In genomic region chr10:52252240-52252639, GRCm38 (mm10) we compare ENCODE assay signal across 35 mouse cellular contexts. TPM values are rescaled to one million over a fixed set of nuclear protein-coding genes. Genes with fewer than 3 reads are reported as not detected.
DNase-seq lines count a peak whose midpoint lies in the region; ATAC-seq and TF ChIP-seq lines count a peak whose summit lies in the region.
"Had no signal": no experiment of that assay in that cellular context is flagged by ENCODE, and none has a peak within 500 bp of the region (broad histone marks: within the 10 kb centered on the region; RNA-seq: fewer than 3 reads in every experiment).

No protein-coding gene starts in this region.

- WGBS in heart, adult 2 months = 65% methylated on average over 1 of the region's 1 CpGs

- peaks cover 2% of the 10 kb centered on the region for H3K4me1 ChIP-seq in heart, adult 2 months (ENCODE audit: control insufficient read depth, insufficient read depth, low read length)
- H3K4me1 ChIP-seq in ES-E14 (ENCODE audit: control insufficient read depth in 2 of 2, insufficient read depth in 2 of 2, low read length in 2 of 2, poor library complexity in 1 of 2) = peaks cover 0 to 9% of the 10 kb centered on the region in 2 experiments; a peak in 3 of 4 replicates
- H3K4me1 ChIP-seq: embryonic facial prominence, embryonic 10.5 days; embryonic facial prominence, embryonic 13.5 days; forebrain, embryonic 12.5 days; hindbrain, embryonic 12.5 days; hindbrain, embryonic 15.5 days; intestine, embryonic 15.5 days; kidney, embryonic 15.5 days had no signal

- no peak overlapping the region for H3K9ac ChIP-seq in heart, adult 2 months (ENCODE audit: low read depth, low read length)
- H3K9ac ChIP-seq in ES-E14 (ENCODE audit: insufficient read depth, low read depth, low read length, poor library complexity, severe bottlenecking) = peak overlapping the region; percentile 17; the same call in 1 of the 2 replicates
- H3K9ac ChIP-seq: embryonic facial prominence, embryonic 13.5 days; forebrain, embryonic 12.5 days; forebrain, embryonic 15.5 days; hindbrain, embryonic 12.5 days; hindbrain, embryonic 15.5 days; intestine, embryonic 15.5 days; kidney, embryonic 15.5 days had no signal

- DNase-seq in gastrocnemius, adult 2 months = no peak
- DNase-seq in gastrocnemius, postnatal 14 days = no peak
- peak in 1 of 2 experiments; percentile 7 for DNase-seq in heart, adult 2 months
- DNase-seq in heart, postnatal 25 days (ENCODE audit: low spot score) = no peak
- DNase-seq in ES-E14 (ENCODE audit: low read depth, low spot score) = no peak
- DNase-seq: adrenal gland, adult 8-10 months; adrenal gland, postnatal 25 days; B cell, adult 2 months; cerebellum, adult 11-12 months; cerebellum, adult 8-10 months; cerebellum, postnatal 10 days; cerebellum, postnatal 36 days; embryo, embryonic 11 days; gastrocnemius, postnatal 36 days; kidney, adult 11 months; kidney, adult 8-10 months had no signal

- H3K79me2 ChIP-seq in heart, adult 2 months (replicated peaks; ENCODE audit: control insufficient read depth, insufficient read depth, low read length) = no peaks in the 10 kb centered on the region

- no peaks in the 10 kb centered on the region for H3K27me3 ChIP-seq in heart, adult 2 months (ENCODE audit: control insufficient read depth, insufficient read depth, low read length)
- H3K27me3 ChIP-seq: CH12.LX; embryonic facial prominence, embryonic 13.5 days; forebrain, embryonic 12.5 days; forebrain, embryonic 15.5 days; hindbrain, embryonic 12.5 days; hindbrain, embryonic 15.5 days; intestine, embryonic 15.5 days; kidney, embryonic 15.5 days had no signal

- intact Hi-C loops in gastrocnemius, adult 2 months (cut with DNase I) = no loop called here
- intact Hi-C loops in gastrocnemius, postnatal 14 days (cut with DNase I; ENCODE audit: low total_unique reads) = no loop called here
- intact Hi-C loops in heart, adult 2 months (cut with DNase I) = no loop called here
- intact Hi-C loops in heart, postnatal 25 days (cut with DNase I) = no loop called here

- no peak for ATAC-seq in inflammation-experienced regulatory T-cells, adult 6 months
- ATAC-seq: activated CD4-positive, CD25-positive, alpha-beta regulatory T cell, adult 4 months; forebrain, embryonic 15.5 days; intestine, embryonic 15.5 days had no signal

- H3K9me3 ChIP-seq in ES-E14 (ENCODE audit: control insufficient read depth, insufficient read depth, low read depth, low read length) = no peaks in the 10 kb centered on the region
- H3K9me3 ChIP-seq: embryonic facial prominence, embryonic 10.5 days; embryonic facial prominence, embryonic 13.5 days; forebrain, embryonic 12.5 days; forebrain, embryonic 15.5 days; hindbrain, embryonic 12.5 days; hindbrain, embryonic 15.5 days; intestine, embryonic 15.5 days; kidney, embryonic 15.5 days had no signal

- no peak for TF ChIP-seq POLR2A in heart, adult 2 months (IDR thresholded peaks at IDR 0.05; ENCODE audit: insufficient read depth, low read depth, low read length)

- no peak overlapping the region for H3K4me3 ChIP-seq in gastrocnemius, adult 2 months
- H3K4me3 ChIP-seq in heart, adult 2 months = no peak overlapping the region
- no peak overlapping the region for H3K4me3 ChIP-seq in ES-E14 (ENCODE audit: insufficient read depth in 1 of 2, low read depth in 1 of 2, low read length in 2 of 2, poor library complexity in 1 of 2, severe bottlenecking in 1 of 2)
- H3K4me3 ChIP-seq: embryonic facial prominence, embryonic 10.5 days; embryonic facial prominence, embryonic 13.5 days; erythroblast, embryonic 14.5 days; forebrain, embryonic 12.5 days; forebrain, embryonic 15.5 days; hindbrain, embryonic 12.5 days; hindbrain, embryonic 15.5 days; intestine, embryonic 15.5 days; kidney, embryonic 15.5 days had no signal

- peaks cover 2% of the 10 kb centered on the region; the same call in 1 of the 2 replicates for H3K36me3 ChIP-seq in heart, adult 2 months (ENCODE audit: control insufficient read depth, insufficient read depth, low read length)
- peaks cover 2% of the 10 kb centered on the region; the same call in 1 of the 2 replicates for H3K36me3 ChIP-seq in ES-E14 (ENCODE audit: control insufficient read depth, insufficient read depth, low read length, poor library complexity, severe bottlenecking)
- H3K36me3 ChIP-seq: embryonic facial prominence, embryonic 10.5 days; embryonic facial prominence, embryonic 13.5 days; forebrain, embryonic 12.5 days; forebrain, embryonic 15.5 days; hindbrain, embryonic 12.5 days; hindbrain, embryonic 15.5 days; intestine, embryonic 15.5 days; kidney, embryonic 15.5 days had no signal

- no peak for TF ChIP-seq CTCF in gastrocnemius, adult 2 months (IDR thresholded peaks at IDR 0.05)
- TF ChIP-seq CTCF in heart, adult 2 months (IDR thresholded peaks at IDR 0.05) = no peak

- TF ChIP-seq EP300 in heart, adult 2 months (IDR thresholded peaks at IDR 0.05; ENCODE audit: insufficient read depth, low read depth, low read length) = no peak

- in situ Hi-C loops in ES-E14 (cut with MboI; ENCODE audit: low sequenced_read_pairs in 2 of 2, unreplicated experiment in 2 of 2) = no loop called here

- H3K27ac ChIP-seq in gastrocnemius, adult 2 months = peak overlapping the region; percentile 58
- H3K27ac ChIP-seq in heart, adult 2 months = peak overlapping the region; percentile 22
- no peak overlapping the region for H3K27ac ChIP-seq in ES-E14 (ENCODE audit: insufficient read depth, low read depth, low read length, poor library complexity, severe bottlenecking)
- H3K27ac ChIP-seq: embryonic facial prominence, embryonic 10.5 days; embryonic facial prominence, embryonic 13.5 days; forebrain, embryonic 12.5 days; forebrain, embryonic 15.5 days; hindbrain, embryonic 12.5 days; hindbrain, embryonic 15.5 days; intestine, embryonic 15.5 days; kidney, embryonic 15.5 days had no signal

TF ChIP-seq in ES-E14, 5 proteins besides CTCF, POLR2A, EP300 and RAD21:
- no peak for TF ChIP-seq HCFC1 (IDR thresholded peaks at IDR 0.05; ENCODE audit: borderline replicate concordance, insufficient read depth, low read length)
- no peak for TF ChIP-seq MAFK (IDR thresholded peaks at IDR 0.05; ENCODE audit: insufficient read depth, low read depth, low read length)
- TF ChIP-seq ZC3H11A (IDR thresholded peaks at IDR 0.05; ENCODE audit: borderline replicate concordance, low read depth, low read length) = no peak
- no peak for TF ChIP-seq ZNF384 (IDR thresholded peaks at IDR 0.05; ENCODE audit: low read depth, low read length)
- TF ChIP-seq CHD2 (IDR thresholded peaks at IDR 0.05; ENCODE audit: low read depth, low read length) = no peak

RNA-seq across cellular contexts. Expression of gene Dcbld1, which starts 18.8 kb away (rescaled TPM):
- 1 to 10 TPM; 1.3 to 1.8 TPM for total RNA-seq in gastrocnemius, adult 2 months (2021)
- total RNA-seq in gastrocnemius, postnatal 14 days (2021) = 1 to 10 TPM; 2.5 to 3.2 TPM
- total RNA-seq in heart, adult 2 months (2021) = 1 to 10 TPM; 4.2 to 4.9 TPM
- polyA plus RNA-seq in heart, adult 2 months (2012; rRNA removed) = 2.7 and 3.3 TPM in 2 replicates
- 1 to 10 TPM; 3.8 to 4.7 TPM for total RNA-seq in heart, postnatal 25 days (2021)
- total RNA-seq in ES-E14 (2012; rRNA removed) = 32.5 and 33.2 TPM in 2 replicates
- under 1 TPM in 1 of 3 experiments, not detected in 2; 0.17 TPM for polyA plus RNA-seq in inflammation-experienced regulatory T-cells, adult 6 months (2017; shearing (Covaris generic))

RNA-seq across cellular contexts. Expression of gene Ros1, which starts 57.2 kb away (rescaled TPM):
- under 1 TPM; 0.08 to 0.11 TPM for total RNA-seq in gastrocnemius, adult 2 months (2021)
- total RNA-seq in gastrocnemius, postnatal 14 days (2021) = under 1 TPM; 0.09 to 0.10 TPM
- total RNA-seq in heart, adult 2 months (2021) = under 1 TPM in 1 of 2 experiments, not detected in 1; 0.02 TPM
- not detected in 2 replicates for polyA plus RNA-seq in heart, adult 2 months (2012; rRNA removed)
- total RNA-seq in heart, postnatal 25 days (2021) = not detected
- 0.04 TPM in 1 of 2 replicates, not detected in the other for total RNA-seq in ES-E14 (2012; rRNA removed)
- polyA plus RNA-seq in inflammation-experienced regulatory T-cells, adult 6 months (2017; shearing (Covaris generic)) = not detected
- total RNA-seq: adrenal gland, postnatal 25 days; CH12.LX; granulocyte monocyte progenitor cell, adult 5-6 weeks; hematopoietic stem cell, adult 5-6 weeks; MEL had no signal
- polyA plus RNA-seq: activated CD4-positive, CD25-positive, alpha-beta regulatory T cell, adult 4 months; brain, embryonic 14.5 days; cortical plate, adult 2 months; embryonic facial prominence, embryonic 10.5 days; embryonic facial prominence, embryonic 13.5 days; erythroblast, embryonic 14.5 days; forebrain, embryonic 12.5 days; forebrain, embryonic 15.5 days; heart, embryonic 14.5 days; heart, postnatal 0 days; hindbrain, embryonic 12.5 days; hindbrain, embryonic 15.5 days had no signal
